In the genomic region with DNA sequence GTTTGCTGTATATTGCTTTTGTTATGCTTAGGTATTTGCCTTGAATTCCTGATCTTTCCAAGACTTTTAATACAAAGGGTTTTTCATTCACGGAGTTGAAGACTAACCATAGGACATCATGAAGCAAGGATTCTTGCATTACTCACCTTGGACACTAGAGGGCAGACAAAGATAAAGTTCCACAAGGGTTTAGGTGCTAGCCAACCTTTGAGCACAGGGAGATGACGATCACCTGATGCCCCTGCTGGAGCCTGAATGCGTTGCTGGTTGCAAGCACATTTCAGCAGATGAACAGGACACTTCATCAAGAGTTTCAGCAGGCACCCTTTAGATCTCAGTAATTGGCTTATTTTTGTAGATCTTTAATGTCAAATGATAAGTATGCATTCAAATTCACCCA, we compare ENCODE assay signal across 8 mouse cellular contexts. TPM values are rescaled to one million over a fixed set of nuclear protein-coding genes. Genes with fewer than 3 reads are reported as not detected.
DNase-seq lines count a peak whose midpoint lies in the region; ATAC-seq lines count a peak whose summit lies in the region.

No protein-coding gene starts in this region.

- no peak overlapping the region for H3K27ac ChIP-seq in limb, embryonic 10.5 days
- no peak overlapping the region for H3K27ac ChIP-seq in midbrain, embryonic 15.5 days

- no peaks in the 10 kb centered on the region for H3K36me3 ChIP-seq in limb, embryonic 10.5 days
- no peaks in the 10 kb centered on the region for H3K36me3 ChIP-seq in midbrain, embryonic 15.5 days (replicated peaks)

- no peak overlapping the region for H3K4me3 ChIP-seq in limb, embryonic 10.5 days
- no peak overlapping the region for H3K4me3 ChIP-seq in midbrain, embryonic 15.5 days

- H3K4me2 ChIP-seq in midbrain, embryonic 15.5 days = no peak overlapping the region

- ATAC-seq in midbrain, embryonic 15.5 days (replicated peaks) = peak; percentile 92

- WGBS in limb, embryonic 10.5 days = 9% methylated on average over 3 of the region's 3 CpGs
- under 1% methylated on average over 3 of the region's 3 CpGs for WGBS in midbrain, embryonic 15.5 days

- no peak overlapping the region for H3K9ac ChIP-seq in midbrain, embryonic 15.5 days

- no peaks in the 10 kb centered on the region for H3K4me1 ChIP-seq in limb, embryonic 10.5 days
- H3K4me1 ChIP-seq in midbrain, embryonic 15.5 days = no peaks in the 10 kb centered on the region

- peak; percentile 79 for DNase-seq in ovary, postnatal 14 days (ENCODE audit: low spot score)
- no peak for DNase-seq in ovary, adult 18-20 months (ENCODE audit: low spot score)
- peak; percentile 90 to 91 for DNase-seq in cerebellum, postnatal 14 days
- DNase-seq in frontal cortex, postnatal 36 days (ENCODE audit: low spot score in 2 of 2) = peak; percentile 60 to 93
- DNase-seq in kidney, adult 18-20 months = peak; percentile 63
- DNase-seq in limb, embryonic 10.5 days (ENCODE audit: low spot score) = peak; percentile 58
- DNase-seq in spleen, postnatal 4 days (ENCODE audit: low spot score in 2 of 2) = peak; percentile 65 to 78

- H3K9me3 ChIP-seq in limb, embryonic 10.5 days (replicated peaks) = no peaks in the 10 kb centered on the region
- H3K9me3 ChIP-seq in midbrain, embryonic 15.5 days = no peaks in the 10 kb centered on the region

- no peaks in the 10 kb centered on the region for H3K27me3 ChIP-seq in limb, embryonic 10.5 days (ENCODE audit: low read depth, poor library complexity, severe bottlenecking)
- H3K27me3 ChIP-seq in midbrain, embryonic 15.5 days (replicated peaks) = peaks cover 4% of the 10 kb centered on the region; the same call in 1 of the 2 replicates

RNA-seq across cellular contexts. Expression of gene Ciao2b, which starts 13.2 kb away (rescaled TPM):
- polyA plus RNA-seq in limb, embryonic 10.5 days (2016; fragmentation: Nextera tagmentation; extraction: Ambion mirVana) = 95.6 and 105 TPM in 2 replicates
- polyA plus RNA-seq in midbrain, embryonic 15.5 days (2015; fragmentation: Nextera tagmentation; extraction: Ambion mirVana) = 132 and 140 TPM in 2 replicates

RNA-seq across cellular contexts. Expression of gene Rrad, which starts 23.9 kb away (rescaled TPM):
- polyA plus RNA-seq in limb, embryonic 10.5 days (2016; fragmentation: Nextera tagmentation; extraction: Ambion mirVana) = 2.0 and 3.2 TPM in 2 replicates
- polyA plus RNA-seq in midbrain, embryonic 15.5 days (2015; fragmentation: Nextera tagmentation; extraction: Ambion mirVana) = 4.0 and 5.1 TPM in 2 replicates

RNA-seq across cellular contexts. Expression of gene Cdh16, which starts 30.8 kb away (rescaled TPM):
- polyA plus RNA-seq in limb, embryonic 10.5 days (2016; fragmentation: Nextera tagmentation; extraction: Ambion mirVana) = 0.13 TPM in 1 of 2 replicates, not detected in the other
- not detected in 2 replicates for polyA plus RNA-seq in midbrain, embryonic 15.5 days (2015; fragmentation: Nextera tagmentation; extraction: Ambion mirVana)
